Mouse (Mus musculus): ENCODE measurements around the gene Fat1. TPM values are rescaled to one million over a fixed set of nuclear protein-coding genes. Genes with fewer than 3 reads are reported as not detected.

The Fat1 gene
- polyA plus RNA-seq, 1 experiment from 2014 or later, result 10.9 TPM

- H3K9ac ChIP-seq, result no peak overlapping the region
- H3K27ac ChIP-seq, result peak overlapping the region; percentile 49; the same call in 1 of the 2 replicates
- H3K4me1 ChIP-seq (replicated peaks), result peaks cover 54% of the 10 kb centered on the region
- H3K36me3 ChIP-seq, result no peaks in the 10 kb centered on the region
- no peak overlapping the region for H3K4me3 ChIP-seq
- whole genome bisulfite sequencing, result 75% methylated on average over 12 of the region's 12 CpGs
- H3K27me3 ChIP-seq, result no peaks in the 10 kb centered on the region
- no peak for ATAC-seq (replicated peaks; ENCODE audit: insufficient number of reproducible peaks, insufficient read depth, low FRiP score, low read depth)
- H3K4me2 ChIP-seq, result no peak overlapping the region
- H3K9me3 ChIP-seq (replicated peaks), result no peaks in the 10 kb centered on the region
Measured at GRCm38 (mm10) chr8:44962572-44963231, 27.5 kb downstream of the Fat1 start.

GRCm38 (mm10) chr8:44967521-44968039 is 32.3 kb downstream of the Fat1 start:
- 88% methylated on average over 8 of the region's 8 CpGs for WGBS
- no peaks in the 10 kb centered on the region for H3K9me3 ChIP-seq (replicated peaks)
- H3K4me1 ChIP-seq (replicated peaks), result peaks cover 36% of the 10 kb centered on the region
- H3K4me2 ChIP-seq, result no peak overlapping the region
- H3K4me3 ChIP-seq, result no peak overlapping the region
- H3K9ac ChIP-seq, result no peak overlapping the region
- no peak overlapping the region for H3K27ac ChIP-seq
- no peaks in the 10 kb centered on the region for H3K36me3 ChIP-seq
- no peak for ATAC-seq (replicated peaks; ENCODE audit: insufficient number of reproducible peaks, insufficient read depth, low FRiP score, low read depth)
- H3K27me3 ChIP-seq, result no peaks in the 10 kb centered on the region

DNA sequence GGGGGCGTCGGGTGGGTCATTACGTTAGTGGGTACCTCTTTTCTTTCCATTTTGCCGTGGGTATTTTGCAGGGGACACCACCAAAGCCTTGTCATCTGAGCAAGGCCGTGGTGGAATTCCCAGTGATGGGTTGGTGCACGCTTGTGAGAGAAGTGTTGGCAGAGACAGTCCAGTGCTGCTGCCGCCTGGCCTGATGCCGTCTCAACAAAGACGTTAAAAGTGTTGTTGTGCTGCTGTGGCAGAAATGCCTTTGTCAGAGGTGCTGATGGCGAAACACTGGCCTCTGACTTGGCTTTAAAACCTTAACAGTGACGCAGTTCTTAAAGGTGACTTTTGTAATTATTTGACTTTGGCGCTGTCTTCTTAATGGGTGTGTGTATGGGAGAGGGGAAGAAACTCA is 34.8 kb downstream of the Fat1 start:
- WGBS, result 38% methylated on average over 12 of the region's 12 CpGs
- Histone ChIP-seq H3K9me3 (replicated peaks) (no peaks in the 10 kb centered on the region), H3K4me3 (no peak overlapping the region), H3K4me2 (peak overlapping the region; percentile 14), H3K9ac (no peak overlapping the region), H3K27me3 (no peaks in the 10 kb centered on the region), H3K36me3 (no peaks in the 10 kb centered on the region), H3K27ac (peak overlapping the region; percentile 47), H3K4me1 (replicated peaks) (peaks cover 44% of the 10 kb centered on the region)
- ATAC-seq (replicated peaks; ENCODE audit: insufficient number of reproducible peaks, insufficient read depth, low FRiP score, low read depth), result no peak

DNA sequence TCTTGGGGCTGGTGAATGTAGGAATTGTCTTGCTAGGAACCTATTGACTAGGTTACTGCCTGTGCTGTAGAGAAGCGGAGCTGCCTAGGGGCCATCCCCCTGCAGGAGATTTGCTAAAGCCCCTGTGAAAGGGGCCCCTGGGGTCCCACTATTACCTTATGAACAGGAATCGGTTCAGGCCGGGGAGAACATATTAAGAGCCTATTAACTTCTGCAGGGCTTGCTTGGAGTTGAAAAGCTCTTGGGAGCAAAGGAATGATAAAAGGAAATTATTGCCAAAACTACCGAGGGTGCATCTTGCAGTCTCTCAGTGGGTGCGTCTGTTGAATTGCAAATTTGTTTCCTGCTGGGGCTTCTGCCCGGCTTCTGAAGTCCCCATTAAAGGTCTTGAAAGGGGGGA is 36.1 kb downstream of the Fat1 start:
- Histone ChIP-seq H3K9ac (no peak overlapping the region), H3K27me3 (no peaks in the 10 kb centered on the region), H3K36me3 (no peaks in the 10 kb centered on the region), H3K9me3 (replicated peaks) (no peaks in the 10 kb centered on the region), H3K4me1 (replicated peaks) (peaks cover 42% of the 10 kb centered on the region), H3K4me3 (no peak overlapping the region), H3K4me2 (no peak overlapping the region), H3K27ac (0 out of 2 replicates have a peak overlapping the region, but pooled peaks have one; percentile 9)
- WGBS, result 49% methylated on average over 6 of the region's 6 CpGs
- no peak for ATAC-seq (replicated peaks; ENCODE audit: insufficient number of reproducible peaks, insufficient read depth, low FRiP score, low read depth)

DNA sequence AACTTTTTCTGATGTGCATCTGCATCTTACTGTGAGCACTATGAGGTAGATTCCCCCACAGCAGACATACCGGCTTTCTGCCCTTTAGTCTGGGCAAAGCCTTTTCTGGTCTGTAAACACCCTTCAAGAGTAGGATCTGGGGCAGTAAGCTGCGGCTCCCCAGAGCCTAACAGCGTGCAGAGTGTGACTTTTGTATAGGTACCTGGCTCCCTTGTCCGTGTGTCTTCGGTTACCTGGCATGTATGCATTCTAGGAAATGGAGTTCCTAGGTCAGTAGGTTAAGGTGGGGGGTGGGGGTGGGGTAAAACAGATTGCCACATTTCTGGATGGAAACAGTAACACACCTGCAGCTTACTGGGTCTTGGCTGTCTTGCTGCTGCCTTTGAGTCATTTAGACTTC is 36.7 kb downstream of the Fat1 start:
- H3K36me3 ChIP-seq, result no peaks in the 10 kb centered on the region
- no peak overlapping the region for H3K4me3 ChIP-seq
- H3K27me3 ChIP-seq, result no peaks in the 10 kb centered on the region
- no peak overlapping the region for H3K9ac ChIP-seq
- 65% methylated on average over 5 of the region's 5 CpGs for WGBS
- H3K9me3 ChIP-seq (replicated peaks), result no peaks in the 10 kb centered on the region
- ATAC-seq (replicated peaks; ENCODE audit: insufficient number of reproducible peaks, insufficient read depth, low FRiP score, low read depth), result no peak
- no peak overlapping the region for H3K27ac ChIP-seq
- H3K4me1 ChIP-seq (replicated peaks), result peaks cover 42% of the 10 kb centered on the region
- no peak overlapping the region for H3K4me2 ChIP-seq

DNA sequence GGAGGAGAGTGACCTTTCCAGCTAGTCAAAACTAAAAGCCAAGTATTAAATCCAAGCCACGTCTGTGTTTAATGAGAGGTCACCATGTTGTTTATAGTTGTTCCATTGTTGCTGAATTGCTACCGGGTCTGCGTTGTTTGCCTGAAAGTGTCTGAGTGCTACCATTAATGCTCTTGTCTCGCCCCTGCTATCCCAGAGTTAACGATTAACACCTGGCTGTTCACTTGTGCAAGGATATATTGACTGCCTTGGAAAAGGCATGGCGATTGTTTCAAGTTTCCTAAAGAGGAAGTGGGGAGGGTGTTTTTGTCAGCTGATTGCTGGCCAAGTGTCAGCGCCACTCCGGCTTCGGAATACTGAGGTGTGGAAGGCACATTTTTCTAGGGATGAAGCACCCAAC is 39.9 kb downstream of the Fat1 start:
- no peaks in the 10 kb centered on the region for H3K9me3 ChIP-seq (replicated peaks)
- WGBS, result 39% methylated on average over 9 of the region's 9 CpGs
- no peak overlapping the region for H3K4me3 ChIP-seq
- H3K27ac ChIP-seq, result peak overlapping the region; percentile 57
- H3K27me3 ChIP-seq, result no peaks in the 10 kb centered on the region
- no peak overlapping the region for H3K9ac ChIP-seq
- H3K4me2 ChIP-seq, result no peak overlapping the region
- peaks cover 45% of the 10 kb centered on the region for H3K4me1 ChIP-seq (replicated peaks)
- H3K36me3 ChIP-seq, result no peaks in the 10 kb centered on the region
- ATAC-seq (replicated peaks; ENCODE audit: insufficient number of reproducible peaks, insufficient read depth, low FRiP score, low read depth), result no peak

- no peaks in the 10 kb centered on the region for H3K9me3 ChIP-seq (replicated peaks)
- H3K27me3 ChIP-seq, result no peaks in the 10 kb centered on the region
- no peak overlapping the region for H3K4me3 ChIP-seq
- H3K36me3 ChIP-seq, result no peaks in the 10 kb centered on the region
- no peak overlapping the region for H3K27ac ChIP-seq
- H3K9ac ChIP-seq, result no peak overlapping the region
- ATAC-seq (replicated peaks; ENCODE audit: insufficient number of reproducible peaks, insufficient read depth, low FRiP score, low read depth), result no peak
- H3K4me1 ChIP-seq (replicated peaks), result peaks cover 47% of the 10 kb centered on the region
- H3K4me2 ChIP-seq, result no peak overlapping the region
- WGBS, result 80% methylated on average over 4 of the region's 4 CpGs
Measured at GRCm38 (mm10) chr8:44975654-44976053, 40.4 kb downstream of the Fat1 start.

DNA sequence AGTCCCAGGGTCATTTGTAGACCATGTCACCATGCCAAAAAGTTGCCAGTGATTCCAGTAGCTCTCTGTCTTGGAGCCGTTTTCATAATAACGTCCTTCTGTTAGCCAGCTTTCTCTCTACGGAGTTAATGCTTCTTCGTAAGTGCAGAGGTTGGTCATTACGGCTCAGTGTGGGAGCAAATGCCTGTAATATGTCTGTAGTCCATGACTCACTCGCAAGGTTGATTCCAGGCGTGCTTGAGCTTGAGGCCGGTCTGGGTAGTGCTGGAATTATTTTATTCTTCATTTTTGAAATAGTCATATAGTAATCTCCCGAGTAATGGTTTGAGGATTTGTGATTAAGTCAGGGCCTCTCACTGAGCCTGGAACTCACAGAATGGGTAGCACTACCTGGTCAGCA is 43.4 kb downstream of the Fat1 start:
- Histone ChIP-seq H3K9me3 (replicated peaks) (no peaks in the 10 kb centered on the region), H3K36me3 (no peaks in the 10 kb centered on the region), H3K4me2 (peak overlapping the region; percentile 31; the same call in 1 of the 2 replicates), H3K27ac (peak overlapping the region; percentile 86), H3K4me3 (no peak overlapping the region), H3K9ac (no peak overlapping the region), H3K4me1 (replicated peaks) (peaks cover 57% of the 10 kb centered on the region), H3K27me3 (no peaks in the 10 kb centered on the region)
- WGBS, result 54% methylated on average over 9 of the region's 9 CpGs
- no peak for ATAC-seq (replicated peaks; ENCODE audit: insufficient number of reproducible peaks, insufficient read depth, low FRiP score, low read depth)

GRCm38 (mm10) chr8:44979245-44979644 is 44.0 kb downstream of the Fat1 start:
- Histone ChIP-seq H3K4me3 (no peak overlapping the region), H3K27me3 (no peaks in the 10 kb centered on the region), H3K4me1 (replicated peaks) (peaks cover 56% of the 10 kb centered on the region), H3K9ac (no peak overlapping the region), H3K9me3 (replicated peaks) (no peaks in the 10 kb centered on the region), H3K4me2 (peak overlapping the region; percentile 31; the same call in 1 of the 2 replicates), H3K36me3 (no peaks in the 10 kb centered on the region), H3K27ac (peak overlapping the region; percentile 86)
- 18% methylated on average over 6 of the region's 6 CpGs for WGBS
- no peak for ATAC-seq (replicated peaks; ENCODE audit: insufficient number of reproducible peaks, insufficient read depth, low FRiP score, low read depth)

GRCm38 (mm10) chr8:44980030-44980429 is 44.8 kb downstream of the Fat1 start:
- Histone ChIP-seq H3K9me3 (replicated peaks) (no peaks in the 10 kb centered on the region), H3K9ac (no peak overlapping the region), H3K27me3 (no peaks in the 10 kb centered on the region), H3K36me3 (no peaks in the 10 kb centered on the region), H3K4me2 (peak overlapping the region; percentile 21), H3K4me1 (replicated peaks) (peaks cover 53% of the 10 kb centered on the region), H3K4me3 (no peak overlapping the region), H3K27ac (peak overlapping the region; percentile 86)
- 33% methylated on average over 12 of the region's 12 CpGs for WGBS
- peak; percentile 93 for ATAC-seq (replicated peaks; ENCODE audit: insufficient number of reproducible peaks, insufficient read depth, low FRiP score, low read depth)

DNA sequence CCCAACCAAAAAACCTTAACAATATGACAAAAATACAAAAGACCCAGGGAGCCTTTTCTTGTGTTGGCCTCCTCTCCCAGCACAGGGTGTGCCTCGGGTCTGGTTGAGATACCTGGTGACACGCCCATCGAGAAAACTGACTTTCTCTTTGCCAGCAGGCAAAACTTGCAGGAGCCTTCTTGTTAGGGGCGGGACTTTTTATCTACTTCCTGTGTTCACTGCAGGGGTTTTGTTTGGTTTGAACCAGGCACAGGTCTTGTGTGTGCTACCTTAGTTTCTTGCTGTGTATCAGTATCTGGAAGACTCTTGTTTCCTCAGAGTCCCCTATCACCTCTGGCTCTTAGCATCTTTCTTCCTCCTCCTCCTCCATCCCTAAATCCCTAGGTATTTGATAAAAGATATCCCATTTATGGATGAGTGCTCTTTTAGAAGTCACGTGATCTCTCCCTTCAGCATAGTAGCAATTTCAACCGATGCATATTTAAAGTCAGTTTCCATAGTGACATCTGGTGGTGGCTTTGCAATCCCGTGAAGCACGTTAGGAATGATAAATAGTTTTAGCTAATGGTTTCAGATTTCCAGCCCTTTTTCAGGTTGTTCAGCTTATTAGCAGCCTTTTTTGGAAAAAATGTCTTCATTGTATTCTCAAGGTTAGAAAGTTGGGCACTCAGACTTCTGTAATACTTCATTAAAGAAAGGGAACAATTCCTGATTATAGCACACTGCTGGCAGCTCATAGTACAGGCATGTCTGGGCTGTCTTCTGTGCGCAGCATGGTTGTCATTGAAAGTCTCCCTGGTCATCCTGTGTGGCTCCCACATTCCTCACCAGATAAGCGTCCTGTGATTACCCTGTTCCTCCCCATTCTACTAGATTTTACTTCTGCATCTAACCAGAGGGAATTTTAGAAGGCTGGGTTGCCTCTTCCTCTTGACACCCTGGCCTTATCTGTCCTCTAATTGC is 50.4 kb downstream of the Fat1 start:
- no peaks in the 10 kb centered on the region for H3K27me3 ChIP-seq
- H3K36me3 ChIP-seq, result peaks cover 12% of the 10 kb centered on the region
- no peaks in the 10 kb centered on the region for H3K9me3 ChIP-seq (replicated peaks)
- WGBS, result 22% methylated on average over 10 of the region's 10 CpGs
- no peak; the same call in 1 of the 2 replicates for ATAC-seq (replicated peaks; ENCODE audit: insufficient number of reproducible peaks, insufficient read depth, low FRiP score, low read depth)
- no peak overlapping the region for H3K9ac ChIP-seq
- H3K4me3 ChIP-seq, result no peak overlapping the region
- peaks cover 34% of the 10 kb centered on the region for H3K4me1 ChIP-seq (replicated peaks)
- H3K4me2 ChIP-seq, result peak overlapping the region; percentile 1; the same call in 1 of the 2 replicates
- peak overlapping the region; percentile 60 for H3K27ac ChIP-seq
